Mouse (Mus musculus): ENCODE measurements around the gene Ttll1. TPM values are rescaled to one million over a fixed set of nuclear protein-coding genes. Genes with fewer than 3 reads are reported as not detected.
"Not testable (repeated sequence)": the region's sequence is repeated elsewhere in the genome, so short reads cannot be mapped to it uniquely, and the experiment has no call there.

The Ttll1 gene
- polyA plus RNA-seq, 1 experiment from 2014 or later, result 64.1 TPM

GRCm38 (mm10) chr15:83473832-83474465, 36.7 kb downstream of the Ttll1 start:
- Histone ChIP-seq H3K4me3 (no peak overlapping the region), H3K9me3 (replicated peaks) (no peaks in the 10 kb centered on the region), H3K27ac (no peak overlapping the region), H3K9ac (no peak overlapping the region), H3K4me1 (peaks cover 13% of the 10 kb centered on the region; the same call in 1 of the 2 replicates), H3K27me3 (no peaks in the 10 kb centered on the region), H3K4me2 (replicated peaks) (no peak overlapping the region), H3K36me3 (no peaks in the 10 kb centered on the region)
- 69% methylated on average over 10 of the region's 10 CpGs for WGBS
- ATAC-seq (ENCODE audit: low FRiP score), result no peak

- Histone ChIP-seq H3K27ac (no peak overlapping the region), H3K4me1 (peaks cover 13% of the 10 kb centered on the region; the same call in 1 of the 2 replicates), H3K36me3 (no peaks in the 10 kb centered on the region), H3K9ac (no peak overlapping the region), H3K9me3 (replicated peaks) (no peaks in the 10 kb centered on the region), H3K27me3 (no peaks in the 10 kb centered on the region), H3K4me2 (replicated peaks) (no peak overlapping the region), H3K4me3 (no peak overlapping the region)
- ATAC-seq (ENCODE audit: low FRiP score), result no peak
- 90% methylated on average over 1 of the region's 1 CpGs for WGBS
These were observed 37.4 kb downstream of the Ttll1 start for GRCm38 (mm10) chr15:83473251-83473650.

- Histone ChIP-seq H3K9ac (no peak overlapping the region), H3K27me3 (no peaks in the 10 kb centered on the region), H3K4me3 (no peak overlapping the region), H3K27ac (no peak overlapping the region), H3K9me3 (replicated peaks) (no peaks in the 10 kb centered on the region), H3K36me3 (no peaks in the 10 kb centered on the region), H3K4me2 (replicated peaks) (no peak overlapping the region), H3K4me1 (peaks cover 13% of the 10 kb centered on the region; the same call in 1 of the 2 replicates)
- WGBS, result 71% methylated on average over 7 of the region's 7 CpGs
- no peak for ATAC-seq (ENCODE audit: low FRiP score)
These were observed 39.2 kb downstream of the Ttll1 start for GRCm38 (mm10) chr15:83471476-83471875.

- no peak overlapping the region for H3K4me3 ChIP-seq
- 80% methylated on average over 8 of the region's 8 CpGs for WGBS
- ATAC-seq (ENCODE audit: low FRiP score), result no peak
These were observed 40.2 kb downstream of the Ttll1 start for GRCm38 (mm10) chr15:83470443-83470842.

GRCm38 (mm10) chr15:83469279-83469821, 41.3 kb downstream of the Ttll1 start:
- peaks cover 8% of the 10 kb centered on the region; the same call in 1 of the 2 replicates for H3K4me1 ChIP-seq
- H3K27me3 ChIP-seq, result no peaks in the 10 kb centered on the region
- no peaks in the 10 kb centered on the region for H3K9me3 ChIP-seq (replicated peaks)
- no peak overlapping the region for H3K9ac ChIP-seq
- H3K4me3 ChIP-seq, result no peak overlapping the region
- no peak overlapping the region for H3K4me2 ChIP-seq (replicated peaks)
- 68% methylated on average over 6 of the region's 6 CpGs for WGBS
- no peak overlapping the region for H3K27ac ChIP-seq
- no peak for ATAC-seq (ENCODE audit: low FRiP score)
- H3K36me3 ChIP-seq, result no peaks in the 10 kb centered on the region

More at GRCm38 (mm10) chr15:83470443-83470842, 40.2 kb downstream of the Ttll1 start:
- Histone ChIP-seq H3K4me2 (replicated peaks) (no peak overlapping the region), H3K9me3 (replicated peaks) (no peaks in the 10 kb centered on the region), H3K36me3 (no peaks in the 10 kb centered on the region), H3K27me3 (no peaks in the 10 kb centered on the region), H3K9ac (no peak overlapping the region), H3K4me1 (peaks cover 13% of the 10 kb centered on the region; the same call in 1 of the 2 replicates), H3K27ac (no peak overlapping the region)

DNA sequence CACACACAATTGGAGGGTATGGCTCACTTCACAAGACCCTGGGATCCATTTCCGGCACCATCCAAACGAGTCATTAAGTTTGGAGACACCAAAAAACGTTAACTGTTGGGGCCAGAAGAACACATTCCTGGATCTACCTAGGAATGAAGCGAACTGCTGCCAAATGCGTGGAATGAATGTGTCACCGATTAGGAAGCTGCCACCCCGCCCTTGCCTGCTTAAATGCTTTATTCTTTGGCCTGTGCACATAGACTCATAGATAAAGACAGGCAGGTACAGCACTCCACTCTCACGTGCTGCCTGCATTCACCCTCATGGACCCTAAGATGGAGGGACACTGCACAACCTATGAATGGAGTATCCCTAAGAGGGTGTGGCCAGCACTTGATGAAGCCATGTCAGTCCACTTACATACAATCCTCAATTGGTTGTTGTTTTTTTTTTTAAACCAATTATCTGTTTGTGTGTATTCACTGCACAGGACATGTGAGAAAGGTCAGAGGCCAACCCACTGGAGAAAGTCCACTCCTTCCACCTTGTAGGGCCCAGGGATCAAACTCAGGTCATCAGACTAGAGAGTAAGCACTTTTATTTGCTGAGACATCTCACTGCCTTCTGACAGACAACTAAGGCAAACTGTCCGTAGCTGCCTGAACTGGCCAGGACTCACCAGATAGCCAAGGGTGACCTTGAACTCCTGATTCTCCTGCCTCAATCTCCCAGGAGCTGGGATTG, 43.3 kb downstream of the Ttll1 start:
- no peak overlapping the region for H3K9ac ChIP-seq
- no peaks in the 10 kb centered on the region for H3K36me3 ChIP-seq
- no peak overlapping the region for H3K4me3 ChIP-seq
- H3K4me2 ChIP-seq (replicated peaks), result no peak overlapping the region
- no peaks in the 10 kb centered on the region for H3K27me3 ChIP-seq
- peaks cover 13% of the 10 kb centered on the region for H3K4me1 ChIP-seq
- no peak for ATAC-seq (ENCODE audit: low FRiP score)
- no peaks in the 10 kb centered on the region for H3K9me3 ChIP-seq (replicated peaks)
- 84% methylated on average over 9 of the region's 9 CpGs for WGBS
- H3K27ac ChIP-seq, result no peak overlapping the region

- Histone ChIP-seq H3K27me3 (no peaks in the 10 kb centered on the region), H3K9me3 (replicated peaks) (no peaks in the 10 kb centered on the region), H3K4me2 (replicated peaks) (no peak overlapping the region), H3K4me1 (peaks cover 13% of the 10 kb centered on the region), H3K36me3 (no peaks in the 10 kb centered on the region), H3K27ac (no peak overlapping the region), H3K4me3 (no peak overlapping the region), H3K9ac (no peak overlapping the region)
- ATAC-seq (ENCODE audit: low FRiP score), result no peak
- 78% methylated on average over 4 of the region's 4 CpGs for WGBS
These were observed 44.4 kb downstream of the Ttll1 start for GRCm38 (mm10) chr15:83466331-83466730.

DNA sequence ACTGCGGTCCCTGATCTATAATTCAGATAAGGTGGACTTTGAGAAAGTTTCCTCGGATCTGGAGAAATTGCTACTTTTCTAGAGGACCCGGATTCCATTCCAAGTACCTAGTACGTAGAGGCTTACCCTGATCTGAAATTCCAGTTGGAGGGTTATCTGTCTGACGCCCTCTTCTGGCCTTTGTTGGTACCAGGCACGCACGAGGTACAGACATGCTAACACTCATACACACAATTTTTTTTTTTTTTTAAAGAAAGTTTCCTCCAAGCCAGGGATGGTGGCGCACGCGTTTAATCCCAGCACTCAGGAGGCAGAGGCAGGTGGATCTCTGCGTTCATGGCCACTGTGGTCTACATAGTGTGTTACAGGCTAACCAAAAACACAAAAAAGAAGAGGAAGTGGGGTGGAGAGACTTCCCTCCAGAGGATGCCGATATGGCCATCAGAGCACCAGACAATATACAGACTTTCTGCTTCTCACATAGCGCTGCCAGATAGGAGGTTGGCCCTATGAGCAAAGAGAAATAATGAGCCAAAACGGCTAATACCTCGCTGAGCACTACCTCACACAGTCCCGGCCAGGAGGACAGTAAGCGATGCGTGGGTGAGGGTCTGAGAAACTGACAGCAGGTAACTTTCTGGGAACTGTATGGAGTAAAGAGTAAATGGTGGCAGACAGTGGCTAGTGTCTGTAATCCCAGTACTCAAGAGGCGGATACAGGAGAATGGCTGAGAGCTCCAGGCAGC, 45.6 kb downstream of the Ttll1 start:
- no peak overlapping the region for H3K27ac ChIP-seq
- WGBS, result 78% methylated on average over 19 of the region's 19 CpGs

GRCm38 (mm10) chr15:83464083-83464904, 46.4 kb downstream of the Ttll1 start, which contains the start of gene Pacsin2:
Gene Pacsin2 (minus strand): TSS chr15:83464606.
- ATAC-seq (ENCODE audit: low FRiP score), result peak; percentile 98
- Histone ChIP-seq H3K27ac (peak within 1 kb of the TSS; percentile 40; the same call in 1 of the 2 replicates), H3K4me3 (peak within 1 kb of the TSS; percentile 77), H3K4me1 (peaks cover 10% of the 10 kb centered on the region), H3K36me3 (no peaks in the 10 kb centered on the region), H3K27me3 (no peaks in the 10 kb centered on the region), H3K9ac (peak within 1 kb of the TSS; percentile 85), H3K4me2 (replicated peaks) (peak within 1 kb of the TSS; percentile 82), H3K9me3 (replicated peaks) (no peaks in the 10 kb centered on the region)
- WGBS, result under 1% methylated on average over 83 of the region's 88 CpGs

More for the DNA sequence above, 45.6 kb downstream of the Ttll1 start:
- Histone ChIP-seq H3K9ac (no peak overlapping the region), H3K27me3 (no peaks in the 10 kb centered on the region), H3K36me3 (no peaks in the 10 kb centered on the region), H3K4me2 (replicated peaks) (peak overlapping the region; percentile 82), H3K4me1 (peaks cover 13% of the 10 kb centered on the region), H3K9me3 (replicated peaks) (no peaks in the 10 kb centered on the region), H3K4me3 (peak overlapping the region; percentile 77)
- ATAC-seq (ENCODE audit: low FRiP score), result peak; percentile 0; the same call in 1 of the 2 replicates

DNA sequence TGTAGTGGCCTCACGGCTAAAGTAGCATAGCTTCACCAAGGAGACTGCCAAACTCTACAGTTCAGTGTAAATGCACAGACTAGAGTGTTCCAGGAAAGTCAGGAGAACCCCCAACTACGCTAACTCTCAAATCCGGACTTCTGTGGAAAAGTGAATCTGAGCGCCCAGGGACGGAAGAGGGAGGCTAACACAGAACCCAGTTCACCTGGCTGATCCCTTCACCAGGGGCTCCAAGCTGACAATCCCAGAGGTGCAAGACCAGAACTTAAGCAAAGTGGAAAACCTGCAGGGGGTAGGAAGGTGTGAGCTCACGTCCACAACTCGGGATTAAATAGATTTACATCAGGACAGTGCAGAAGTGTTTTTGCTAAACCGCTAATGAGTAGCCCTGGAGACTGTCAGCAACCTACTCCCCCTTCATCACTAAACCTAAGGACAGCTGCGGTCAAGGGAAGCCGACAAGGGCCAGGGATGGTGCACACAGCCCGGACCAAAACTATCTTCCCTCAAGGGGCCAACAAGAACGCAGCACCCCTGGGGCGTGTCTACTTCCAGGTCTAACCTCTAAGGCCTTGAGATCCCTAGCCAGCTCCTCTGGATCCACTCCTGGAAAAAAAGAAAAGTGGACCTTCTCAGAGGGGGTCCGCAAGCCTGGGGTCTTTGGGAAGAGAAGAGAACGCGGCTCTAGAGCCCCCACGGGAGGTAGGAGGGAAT, 47.2 kb downstream of the Ttll1 start:
- ATAC-seq (ENCODE audit: low FRiP score), result no peak
- WGBS, result 11% methylated on average over 17 of the region's 17 CpGs

GRCm38 (mm10) chr15:83462349-83462748, 48.3 kb downstream of the Ttll1 start:
- H3K36me3 ChIP-seq; ATAC-seq (ENCODE audit: low FRiP score); H3K9ac ChIP-seq; H3K4me2 ChIP-seq (replicated peaks); H3K27ac ChIP-seq; H3K9me3 ChIP-seq (replicated peaks); H3K27me3 ChIP-seq; H3K4me3 ChIP-seq: not testable (repeated sequence)
- H3K4me1 ChIP-seq, result peaks cover 10% of the 10 kb centered on the region
- WGBS, result 92% methylated on average over 8 of the region's 8 CpGs

More for the DNA sequence above, 47.2 kb downstream of the Ttll1 start:
- H3K36me3 ChIP-seq, result no peaks in the 10 kb centered on the region
- H3K27ac ChIP-seq, result no peak overlapping the region
- peak overlapping the region; percentile 77 for H3K4me3 ChIP-seq
- H3K4me1 ChIP-seq, result peaks cover 10% of the 10 kb centered on the region
- peak overlapping the region; percentile 85 for H3K9ac ChIP-seq
- H3K27me3 ChIP-seq, result no peaks in the 10 kb centered on the region
- H3K9me3 ChIP-seq (replicated peaks), result no peaks in the 10 kb centered on the region
- peak overlapping the region; percentile 82 for H3K4me2 ChIP-seq (replicated peaks)
